Mouse (Mus musculus) liver, embryonic 14.5 days (tissue): Measurements from ENCODE around the gene Krt15.

Experiments used
- CTCF ChIP-seq: IDR thresholded peaks from 2 replicates; pipeline ENCODE4 v1.5.1; 2016; ENCODE audit warnings: antibody characterized with exemption, low read depth, control low read depth
- EP300 ChIP-seq: IDR thresholded peaks from 2 replicates; pipeline ENCODE4 v1.6.1; 2016; ENCODE audit warnings: antibody characterized with exemption, low read depth

DNA sequence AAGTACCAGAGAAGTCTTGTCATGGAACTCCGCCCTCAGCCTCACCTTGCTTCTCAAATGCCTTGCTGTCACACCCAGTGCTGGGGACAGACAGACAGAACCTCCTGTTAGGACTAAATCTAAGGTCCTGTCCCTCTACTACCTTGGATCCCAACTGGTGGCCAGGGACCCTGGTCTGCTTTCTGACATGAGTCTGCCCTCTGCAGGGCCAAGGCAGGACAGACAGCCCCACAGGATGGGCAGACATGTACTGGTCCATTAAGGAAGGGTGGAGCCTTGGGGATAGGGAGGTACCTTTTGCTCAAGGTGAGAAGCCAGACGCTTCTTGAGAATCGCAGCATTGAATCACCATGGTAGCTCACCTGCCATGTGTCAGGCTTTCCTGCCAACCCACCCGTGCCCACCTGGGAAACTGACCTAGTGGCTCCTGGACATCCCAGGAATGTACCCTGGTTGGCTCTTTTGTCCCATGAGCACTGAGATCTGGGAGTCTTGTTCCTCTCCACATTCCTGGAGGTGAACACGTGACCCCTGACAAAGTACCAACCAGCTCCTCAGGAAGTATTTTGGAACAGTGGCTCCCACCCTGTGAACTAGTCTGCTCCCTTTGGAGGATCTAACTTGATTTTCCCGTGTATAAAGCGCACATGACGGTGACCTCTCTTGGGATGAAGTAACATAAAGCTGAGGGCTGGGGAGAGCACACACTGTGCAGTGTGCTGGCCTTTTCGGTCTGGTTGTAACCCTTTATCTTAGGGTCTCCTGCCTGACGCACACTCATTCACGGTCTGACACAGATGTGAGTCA is 22.6 kb downstream of the Krt15 start:
- TF ChIP-seq CTCF = no peak
- no peak for TF ChIP-seq EP300
